Mouse (Mus musculus) myocyte (in vitro differentiated cells): ENCODE data around the gene Sorcs2. TPM values are rescaled to one million over a fixed set of nuclear protein-coding genes. Genes with fewer than 3 reads are reported as not detected.

Experiments used
- H3K27me3 ChIP-seq: one replicate; pipeline ENCODE4 v1.6.1; 2011; ENCODE audit not compliant: control insufficient read depth, insufficient read depth, insufficient read length
- H3K36me3 ChIP-seq: one replicate; pipeline ENCODE4 v1.6.1; 2011; ENCODE audit not compliant: control insufficient read depth, insufficient read depth
- H3K4me2 ChIP-seq: one replicate; pipeline ENCODE4 v1.6.1; 2011; ENCODE audit warnings: low read depth, control low read depth
- H3K4me3 ChIP-seq: one replicate; pipeline ENCODE4 v1.5.1; 2011; ENCODE audit warnings: mild to moderate bottlenecking, control low read depth, moderate library complexity
- H3K79me2 ChIP-seq: one replicate; pipeline ENCODE4 v1.6.1; 2011; ENCODE audit not compliant: control insufficient read depth, insufficient read depth
- H3ac ChIP-seq: one replicate; pipeline ENCODE4 v1.6.1; 2011; ENCODE audit not compliant: control insufficient read depth, insufficient read length
- CEBPB ChIP-seq: IDR thresholded peaks from 2 replicates; pipeline ENCODE4 v1.6.1; 2011; ENCODE audit warnings: mild to moderate bottlenecking, moderate library complexity; ENCODE audit not compliant: poor library complexity, insufficient read depth, severe bottlenecking
- E2F4 ChIP-seq: IDR thresholded peaks from one replicate; pipeline ENCODE4 v1.6.1; 2011; ENCODE audit warnings: mild to moderate bottlenecking, control low read depth, moderate library complexity; ENCODE audit not compliant: insufficient read depth
- MAX ChIP-seq: IDR thresholded peaks from one replicate; pipeline ENCODE4 v1.6.1; 2011; ENCODE audit warnings: low read depth, mild to moderate bottlenecking, control low read depth
- MYOD1 ChIP-seq, 3 experiments: IDR thresholded peaks; one replicate each; pipeline ENCODE4 v1.6.1; 2011; ENCODE audit warnings: control low read depth in 2 of 3, low read depth in 2 of 3, mild to moderate bottlenecking in 2 of 3, moderate library complexity in 1 of 3; ENCODE audit not compliant: insufficient read length in 2 of 3, control insufficient read depth in 1 of 3
- MYOG ChIP-seq, 3 experiments: IDR thresholded peaks; one replicate each; pipeline ENCODE4 v1.6.1; 2011; ENCODE audit warnings: control low read depth in 2 of 3, low read depth in 2 of 3, mild to moderate bottlenecking in 2 of 3; ENCODE audit not compliant: insufficient read length in 2 of 3, control insufficient read depth in 1 of 3, insufficient read depth in 1 of 3
- POLR2A ChIP-seq: IDR thresholded peaks from one replicate; pipeline ENCODE4 v1.6.1; 2011; ENCODE audit warnings: low read depth, mild to moderate bottlenecking, control low read depth, moderate library complexity; ENCODE audit not compliant: insufficient read length
- POLR2AphosphoS2 ChIP-seq: IDR thresholded peaks from one replicate; pipeline ENCODE4 v1.6.1; 2011; ENCODE audit warnings: low read depth, control low read depth; ENCODE audit not compliant: insufficient read length
- REST ChIP-seq: IDR thresholded peaks from one replicate; pipeline ENCODE4 v1.6.1; 2011; ENCODE audit warnings: mild to moderate bottlenecking, control low read depth, moderate library complexity; ENCODE audit not compliant: insufficient read depth, insufficient read length
- SRF ChIP-seq: IDR thresholded peaks from one replicate; pipeline ENCODE4 v1.6.1; 2011; ENCODE audit warnings: low read depth; ENCODE audit not compliant: control insufficient read depth, insufficient read length
- TCF12 ChIP-seq: IDR thresholded peaks from one replicate; pipeline ENCODE4 v1.6.1; 2011; ENCODE audit warnings: mild to moderate bottlenecking, control low read depth; ENCODE audit not compliant: poor library complexity, insufficient read depth, severe bottlenecking
- TCF3 ChIP-seq: IDR thresholded peaks from one replicate; pipeline ENCODE4 v1.6.1; 2011; ENCODE audit warnings: low read depth, control low read depth; ENCODE audit not compliant: insufficient read length
- USF1 ChIP-seq: IDR thresholded peaks from one replicate; pipeline ENCODE4 v1.6.1; 2011; ENCODE audit warnings: low read depth, mild to moderate bottlenecking, control low read depth, moderate library complexity
- polyA plus RNA-seq: library from polyadenylated mRNA; unstranded; fragments of >200 nt; fragmentation: generic; extraction: Trizol; gene quantifications from one replicate; pipeline ENCODE4 v1.2.1, GENCODE M21; 2012; ENCODE audit warnings: missing spikeins

Sorcs2 gene
- polyA plus RNA-seq, 1 experiment = 58.2 TPM

GRCm38 (mm10) chr5:36301166-36301565 is 96.8 kb downstream of the Sorcs2 start:
- peaks cover 38% of the 10 kb centered on the region for H3K79me2 ChIP-seq
- H3K4me2 ChIP-seq = peak overlapping the region; percentile 54
- H3K27me3 ChIP-seq = no peaks in the 10 kb centered on the region
- TF ChIP-seq MAX (no peak), CEBPB (no peak), TCF12 (peak; percentile 76), POLR2AphosphoS2 (no peak), MYOD1 (IDR thresholded peaks at IDR 0.05; ENCODE audit: control insufficient read depth in 1 of 3, insufficient read length in 2 of 3, low read depth in 2 of 3) (peak; percentile 92 to 100 (median 96)), TCF3 (peak; percentile 76), E2F4 (no peak), MYOG (IDR thresholded peaks at IDR 0.05; ENCODE audit: control insufficient read depth in 1 of 3, insufficient read depth in 1 of 3, insufficient read length in 2 of 3, low read depth in 2 of 3) (peak; percentile 93 to 99 (median 96))
- H3K36me3 ChIP-seq = no peaks in the 10 kb centered on the region
- H3K4me3 ChIP-seq = no peak overlapping the region
- H3ac ChIP-seq = no peak overlapping the region

- H3K79me2 ChIP-seq = peaks cover 31% of the 10 kb centered on the region
- H3K4me3 ChIP-seq = no peak overlapping the region
- no peaks in the 10 kb centered on the region for H3K36me3 ChIP-seq
- no peak overlapping the region for H3ac ChIP-seq
- no peak overlapping the region for H3K4me2 ChIP-seq
- H3K27me3 ChIP-seq = no peaks in the 10 kb centered on the region
- TF ChIP-seq TCF3 (no peak), MYOD1 (IDR thresholded peaks at IDR 0.05; ENCODE audit: control insufficient read depth in 1 of 3, insufficient read length in 2 of 3, low read depth in 2 of 3) (no peak), CEBPB (no peak), POLR2AphosphoS2 (no peak), TCF12 (no peak), MYOG (IDR thresholded peaks at IDR 0.05; ENCODE audit: control insufficient read depth in 1 of 3, insufficient read depth in 1 of 3, insufficient read length in 2 of 3, low read depth in 2 of 3) (no peak), SRF (no peak), POLR2A (no peak), E2F4 (no peak), REST (no peak), MAX (no peak), USF1 (no peak)
Observed at GRCm38 (mm10) chr5:36298049-36298448, 99.9 kb downstream of the Sorcs2 start.

DNA sequence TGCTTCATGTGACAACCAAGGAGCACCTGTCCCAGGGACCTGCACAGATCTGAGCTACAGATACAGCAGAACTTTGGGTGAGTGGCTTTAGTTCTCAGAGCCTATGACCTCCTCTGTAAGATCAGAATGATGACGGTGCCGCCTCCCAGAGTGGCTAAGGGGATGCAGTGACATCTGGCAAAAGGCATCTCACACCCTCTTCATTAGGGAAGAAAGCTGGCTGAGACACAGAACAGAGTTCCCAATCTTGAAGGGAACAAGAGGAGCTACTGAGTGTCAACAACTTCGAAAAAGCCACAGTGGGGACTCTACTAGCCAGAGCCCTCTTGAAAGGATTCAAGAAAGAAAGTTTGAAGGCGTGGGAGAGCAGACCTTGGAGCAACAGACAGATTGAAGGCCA is 100.7 kb downstream of the Sorcs2 start:
- Histone ChIP-seq H3K36me3 (no peaks in the 10 kb centered on the region), H3K4me3 (no peak overlapping the region), H3ac (no peak overlapping the region), H3K4me2 (no peak overlapping the region), H3K79me2 (peaks cover 31% of the 10 kb centered on the region), H3K27me3 (no peaks in the 10 kb centered on the region)
- TF ChIP-seq MAX (no peak), POLR2AphosphoS2 (no peak), USF1 (no peak), MYOG (IDR thresholded peaks at IDR 0.05; ENCODE audit: control insufficient read depth in 1 of 3, insufficient read depth in 1 of 3, insufficient read length in 2 of 3, low read depth in 2 of 3) (no peak), POLR2A (no peak), CEBPB (no peak), SRF (no peak), TCF3 (no peak)

DNA sequence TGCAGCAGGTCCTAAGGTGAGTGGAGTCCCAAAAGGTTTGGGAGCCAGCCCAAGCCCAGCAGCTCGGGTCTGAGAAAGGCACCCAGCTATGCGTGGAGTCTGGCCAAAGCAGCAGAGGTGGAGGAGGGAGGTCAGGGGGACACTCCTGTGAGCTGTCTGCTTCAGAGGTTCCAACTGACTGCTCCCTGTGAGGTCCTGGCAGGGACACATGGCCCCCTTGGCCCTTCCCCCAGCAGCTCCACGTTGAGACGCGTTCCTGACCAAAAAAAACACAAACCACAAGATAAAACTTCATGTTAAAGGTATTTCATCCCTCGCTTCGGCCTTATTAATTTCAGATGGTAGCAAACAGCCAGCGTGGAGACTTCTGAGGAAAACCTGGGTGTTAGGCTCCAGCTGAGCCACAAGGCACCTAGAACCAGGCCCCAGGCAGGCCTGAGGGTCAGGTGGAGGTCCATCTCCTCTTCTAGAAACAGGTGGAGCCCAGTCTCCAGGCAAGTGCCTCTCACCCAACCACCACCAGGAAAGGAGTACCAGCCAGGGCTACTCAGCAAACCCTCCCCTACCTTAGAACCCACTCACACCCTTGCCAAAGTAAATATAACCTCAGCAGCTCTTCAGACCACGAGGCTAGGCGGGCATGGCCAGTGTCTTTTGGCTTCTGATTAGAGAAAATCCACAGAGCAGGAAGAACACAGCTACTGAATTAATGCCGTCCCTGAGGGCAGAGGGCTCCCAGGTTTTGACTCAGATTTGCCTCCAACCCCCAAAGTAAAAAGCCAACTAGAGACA is 104.6 kb downstream of the Sorcs2 start:
- Histone ChIP-seq H3K27me3 (no peaks in the 10 kb centered on the region), H3K4me3 (no peak overlapping the region), H3K79me2 (peaks cover 9% of the 10 kb centered on the region), H3K4me2 (no peak overlapping the region), H3ac (no peak overlapping the region), H3K36me3 (no peaks in the 10 kb centered on the region)
- TF ChIP-seq TCF12 (no peak), POLR2A (no peak), CEBPB (no peak), MYOG (IDR thresholded peaks at IDR 0.05; ENCODE audit: control insufficient read depth in 1 of 3, insufficient read depth in 1 of 3, insufficient read length in 2 of 3, low read depth in 2 of 3) (no peak), TCF3 (no peak), USF1 (no peak), SRF (no peak), POLR2AphosphoS2 (no peak), MAX (no peak), REST (no peak), E2F4 (no peak)

GRCm38 (mm10) chr5:36292321-36292720 is 105.6 kb downstream of the Sorcs2 start:
- H3K4me3 ChIP-seq = no peak overlapping the region
- H3K27me3 ChIP-seq = no peaks in the 10 kb centered on the region
- TF ChIP-seq POLR2AphosphoS2 (no peak), MAX (no peak), SRF (no peak), USF1 (no peak), TCF12 (no peak)
- H3ac ChIP-seq = no peak overlapping the region
- no peak overlapping the region for H3K4me2 ChIP-seq
- H3K36me3 ChIP-seq = no peaks in the 10 kb centered on the region
- peaks cover 4% of the 10 kb centered on the region for H3K79me2 ChIP-seq
